Mouse (Mus musculus) embryonic facial prominence, embryonic 13.5 days (tissue): ENCODE data around the gene Sit1. TPM values are rescaled to one million over a fixed set of nuclear protein-coding genes. Genes with fewer than 3 reads are reported as not detected.

Source experiments
- ATAC-seq: fragments of 200-750 bp; cut with Nextera tagmentation; 2 replicates; pipeline ENCODE4 v1.8.0; 2017; ENCODE audit warnings: low read depth; ENCODE audit not compliant: insufficient number of reproducible peaks, insufficient read depth, low FRiP score, low TSS enrichment
- H3K27ac ChIP-seq: fragments of 300-500 bp; sonication (generic); 2 replicates; pipeline ENCODE4 v1.5.1; 2015; ENCODE audit warnings: moderate library complexity, mild to moderate bottlenecking, inconsistent platforms
- H3K27me3 ChIP-seq: fragments of 300-500 bp; sonication (generic); 2 replicates; pipeline ENCODE4 v1.6.1; 2015; ENCODE audit warnings: mild to moderate bottlenecking, inconsistent platforms
- H3K36me3 ChIP-seq: fragments of 300-500 bp; sonication (generic); 2 replicates; pipeline ENCODE4 v1.6.1; 2015; ENCODE audit warnings: mild to moderate bottlenecking, inconsistent platforms
- H3K4me1 ChIP-seq: fragments of 300-500 bp; sonication (generic); 2 replicates; pipeline ENCODE4 v1.6.1; 2015; ENCODE audit warnings: inconsistent platforms
- H3K4me2 ChIP-seq: fragments of 300-500 bp; sonication (generic); 2 replicates; pipeline ENCODE4 v1.6.1; 2015; ENCODE audit warnings: moderate library complexity, mild to moderate bottlenecking, inconsistent platforms
- H3K4me3 ChIP-seq: fragments of 300-500 bp; sonication (generic); 2 replicates; pipeline ENCODE4 v1.5.1; 2015; ENCODE audit warnings: mild to moderate bottlenecking, inconsistent platforms
- H3K9ac ChIP-seq: fragments of 300-500 bp; sonication (generic); 2 replicates; pipeline ENCODE4 v1.6.1; 2015; ENCODE audit warnings: mild to moderate bottlenecking, inconsistent platforms
- H3K9me3 ChIP-seq: fragments of 300-500 bp; sonication (generic); 2 replicates; pipeline ENCODE4 v1.6.1; 2016; ENCODE audit warnings: inconsistent platforms
- WGBS: fragments of 180-500 bp; shearing (Covaris S2); methylation state at CpG from one replicate; pipeline ENCODE4 v1.1.7; 2015; ENCODE audit warnings: mixed read lengths; 5-methylcytosine and 5-hydroxymethylcytosine counted together
- polyA plus RNA-seq: library from polyadenylated mRNA; unstranded; fragments of >200 nt; fragmentation: Nextera tagmentation; extraction: Ambion mirVana; gene quantifications from 2 replicates; pipeline ENCODE4 v1.2.1, GENCODE M21; 2015

Sit1 gene
- polyA plus RNA-seq, 1 experiment from 2014 or later: not detected

DNA sequence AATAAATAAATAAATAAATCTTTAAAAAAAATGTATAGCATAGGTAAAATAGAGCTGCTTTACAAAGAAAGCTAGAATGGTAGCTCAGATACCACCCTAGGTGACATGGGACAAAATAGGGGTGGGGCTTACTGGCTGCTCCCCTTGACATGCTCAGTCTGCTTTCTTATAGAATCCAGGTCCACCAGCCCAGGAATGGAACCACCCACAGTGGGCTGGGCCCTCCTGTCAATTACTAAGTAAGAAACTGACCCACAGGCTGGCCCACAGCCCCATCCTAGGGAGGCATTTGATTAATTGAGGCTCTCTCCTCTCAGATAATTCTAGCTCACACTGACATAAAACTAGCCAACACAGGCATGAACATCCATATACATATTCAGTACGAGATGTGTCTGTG is 50.7 kb downstream of the Sit1 start:
- H3K27ac ChIP-seq: no peak overlapping the region

More for the DNA sequence above, 50.7 kb downstream of the Sit1 start:
- no peak overlapping the region for H3K9ac ChIP-seq
- peaks cover 19% of the 10 kb centered on the region for H3K27me3 ChIP-seq
- peaks cover 7% of the 10 kb centered on the region for H3K4me1 ChIP-seq
- H3K36me3 ChIP-seq: no peaks in the 10 kb centered on the region
- 80% methylated on average over 1 of the region's 1 CpGs for WGBS
- no peak for ATAC-seq
- H3K4me2 ChIP-seq: no peak overlapping the region
- no peaks in the 10 kb centered on the region for H3K9me3 ChIP-seq
- H3K4me3 ChIP-seq: no peak overlapping the region

Other genes with a start within 250 kb of the Sit1 start
- 0.41 and 0.62 TPM in 2 replicates for gene Atp8b5, start 216.6 kb downstream of the Sit1 start, polyA plus RNA-seq
- gene Rusc2, start 101.8 kb downstream of the Sit1 start, polyA plus RNA-seq: 13.1 and 17.2 TPM in 2 replicates
- 0.20 TPM in 1 of 2 replicates, not detected in the other for gene Fam166b, start 54.6 kb downstream of the Sit1 start, polyA plus RNA-seq
- gene Tesk1, start 41.8 kb downstream of the Sit1 start, polyA plus RNA-seq: 7.0 and 8.8 TPM in 2 replicates
- 3.2 and 3.8 TPM in 2 replicates for gene Cd72, start 29.1 kb downstream of the Sit1 start, polyA plus RNA-seq
- gene Ccdc107, start 9.2 kb upstream of the Sit1 start, polyA plus RNA-seq: 66.2 and 73.4 TPM in 2 replicates
- 45.7 and 47.8 TPM in 2 replicates for gene Arhgef39, start 16.0 kb upstream of the Sit1 start, polyA plus RNA-seq
- 0.81 and 1.5 TPM in 2 replicates for gene Car9, start 23.2 kb upstream of the Sit1 start, polyA plus RNA-seq
- 130 and 141 TPM in 2 replicates for gene Tpm2, start 40.0 kb upstream of the Sit1 start, polyA plus RNA-seq
- gene Creb3, start 78.6 kb upstream of the Sit1 start, polyA plus RNA-seq: 48.9 and 54.9 TPM in 2 replicates
- 69.5 and 75.0 TPM in 2 replicates for gene Tln1, start 79.0 kb upstream of the Sit1 start, polyA plus RNA-seq
- 37.1 and 39.7 TPM in 2 replicates for gene Rgp1, start 95.0 kb upstream of the Sit1 start, polyA plus RNA-seq
- gene Gba2, start 95.1 kb upstream of the Sit1 start, polyA plus RNA-seq: 22.5 and 24.2 TPM in 2 replicates
- gene Msmp, start 100.8 kb upstream of the Sit1 start, polyA plus RNA-seq: 0.97 and 1.4 TPM in 2 replicates
- gene Npr2, start 148.2 kb upstream of the Sit1 start, polyA plus RNA-seq: 18.2 and 19.1 TPM in 2 replicates
- gene Spag8, start 169.9 kb upstream of the Sit1 start, polyA plus RNA-seq: 1.1 and 1.8 TPM in 2 replicates
- 74.2 and 92.1 TPM in 2 replicates for gene Hint2, start 172.7 kb upstream of the Sit1 start, polyA plus RNA-seq
- gene Tmem8b, start 185.2 kb upstream of the Sit1 start, polyA plus RNA-seq: 7.2 and 8.4 TPM in 2 replicates
- gene Fam221b, start 185.4 kb upstream of the Sit1 start, polyA plus RNA-seq: 3.4 and 4.2 TPM in 2 replicates
- gene Olfr70, start 217.1 kb upstream of the Sit1 start, polyA plus RNA-seq: not detected in 2 replicates
- not detected in 2 replicates for gene Olfr71, start 226.5 kb upstream of the Sit1 start, polyA plus RNA-seq
- gene Hrct1, start 243.5 kb upstream of the Sit1 start, polyA plus RNA-seq: 0.18 and 0.23 TPM in 2 replicates
- gene Spaar, start 246.3 kb upstream of the Sit1 start, polyA plus RNA-seq: 0.06 and 0.17 TPM in 2 replicates